Mouse (Mus musculus) telencephalon, adult 2 months (tissue): ENCODE data around the gene 1600002K03Rik.

ENCODE experiments used
- DNase-seq: peaks from one replicate; pipeline ENCODE4 v3.0.0-alpha.2; 2011; ENCODE audit warnings: low read depth, low spot score

The 1600002K03Rik gene

DNA sequence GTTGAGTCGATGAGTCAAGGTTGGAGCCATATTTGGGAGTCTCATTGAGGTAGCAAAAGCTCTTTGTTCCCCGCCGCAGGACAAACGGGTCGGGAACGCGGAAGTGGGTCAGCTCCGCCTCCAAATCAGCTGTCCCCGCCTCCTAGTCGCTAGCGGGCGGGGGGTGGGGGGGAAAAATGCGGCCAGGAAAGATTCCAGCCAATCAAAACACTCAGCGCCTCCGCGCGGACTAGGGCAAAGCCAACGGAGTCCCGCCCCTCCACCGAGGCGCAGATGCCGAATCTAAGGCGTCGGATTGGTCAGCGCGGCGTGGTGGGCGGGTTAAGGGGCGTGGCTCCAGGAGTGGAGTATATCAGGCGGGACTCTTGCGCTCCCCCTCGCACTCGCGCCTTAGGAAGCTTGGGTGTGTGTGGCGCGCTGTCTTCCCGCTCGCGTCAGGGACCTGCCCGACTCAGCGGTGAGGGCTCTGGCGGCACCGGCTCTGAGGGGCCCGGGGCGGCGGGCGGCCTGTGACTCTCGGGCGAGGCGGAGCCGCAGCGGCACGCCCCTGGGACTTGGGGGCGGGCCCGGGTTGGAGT, 5.2 kb upstream of the 1600002K03Rik start:
- DNase-seq: peak; percentile 98

DNA sequence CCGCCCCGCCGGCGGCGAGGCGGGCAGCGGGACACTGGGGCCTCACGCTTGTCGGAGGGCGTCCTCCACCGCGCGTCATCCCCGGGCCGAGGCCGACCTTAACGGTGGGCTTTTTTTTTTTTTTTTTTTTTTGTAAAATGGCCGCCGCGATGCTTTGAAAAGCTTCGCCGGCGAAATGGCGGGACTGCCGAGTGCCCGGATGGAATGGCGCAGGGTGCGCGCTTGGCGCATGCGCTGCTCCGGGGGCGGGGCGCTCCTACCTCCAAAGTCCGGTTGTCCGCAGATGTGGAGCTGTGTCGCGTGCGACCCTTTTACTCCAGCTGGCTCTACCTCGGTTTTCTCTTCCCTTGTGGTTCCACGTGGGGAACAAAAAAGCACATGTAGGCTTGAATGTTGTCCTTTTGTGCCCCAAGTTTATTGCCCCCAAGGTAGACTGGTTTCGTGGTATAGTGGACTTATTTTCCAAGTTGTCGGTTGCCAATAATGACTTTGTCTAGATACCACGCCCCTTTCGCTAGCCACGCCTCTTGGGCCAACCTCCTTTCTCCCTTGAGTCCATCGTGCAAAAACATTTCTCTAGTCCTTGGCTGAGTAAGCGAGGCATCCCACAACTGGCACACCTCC, 4.6 kb upstream of the 1600002K03Rik start:
- no peak for DNase-seq

- no peak for DNase-seq
Observed at GRCm38 (mm10) chr10:80169070-80169469, 3.7 kb upstream of the 1600002K03Rik start.

GRCm38 (mm10) chr10:80169651-80170050, 3.1 kb upstream of the 1600002K03Rik start:
- DNase-seq: no peak

DNA sequence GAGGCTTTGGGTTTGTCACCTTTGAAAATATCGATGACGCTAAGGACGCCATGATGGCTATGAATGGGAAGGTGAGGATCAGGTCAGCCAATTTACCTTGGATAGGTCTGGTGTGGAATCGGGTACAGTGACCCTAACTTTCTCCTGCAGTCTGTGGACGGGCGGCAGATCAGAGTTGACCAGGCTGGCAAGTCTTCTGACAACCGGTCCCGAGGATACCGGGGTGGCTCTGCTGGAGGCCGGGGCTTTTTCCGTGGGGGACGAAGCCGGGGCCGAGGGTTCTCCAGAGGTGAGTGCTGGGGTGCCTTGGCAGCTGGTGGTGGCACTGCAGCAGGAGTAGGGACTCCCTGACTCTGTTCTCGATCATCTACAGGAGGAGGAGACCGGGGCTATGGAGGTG, 2.7 kb upstream of the 1600002K03Rik start:
- DNase-seq: no peak

DNA sequence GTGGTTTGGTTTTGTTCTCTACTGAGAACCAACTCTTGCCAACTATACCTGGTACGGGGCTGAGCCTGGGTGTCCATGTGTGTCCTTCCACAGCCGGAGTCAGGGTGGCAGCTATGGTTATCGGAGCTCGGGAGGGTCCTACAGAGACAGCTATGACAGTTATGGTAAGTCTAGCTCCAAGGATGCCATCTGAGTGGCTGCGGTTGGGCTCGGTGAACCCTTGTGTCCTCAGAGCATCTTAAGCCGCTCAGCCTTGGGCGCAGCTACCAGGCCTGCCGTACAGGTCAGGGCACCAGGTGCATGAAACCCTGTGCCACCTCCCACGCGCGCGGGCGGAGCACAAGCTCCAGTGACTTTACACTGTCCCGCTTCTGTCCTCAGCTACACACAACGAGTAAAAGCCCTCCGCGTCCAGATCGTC, 2.1 kb upstream of the 1600002K03Rik start:
- DNase-seq: no peak

DNA sequence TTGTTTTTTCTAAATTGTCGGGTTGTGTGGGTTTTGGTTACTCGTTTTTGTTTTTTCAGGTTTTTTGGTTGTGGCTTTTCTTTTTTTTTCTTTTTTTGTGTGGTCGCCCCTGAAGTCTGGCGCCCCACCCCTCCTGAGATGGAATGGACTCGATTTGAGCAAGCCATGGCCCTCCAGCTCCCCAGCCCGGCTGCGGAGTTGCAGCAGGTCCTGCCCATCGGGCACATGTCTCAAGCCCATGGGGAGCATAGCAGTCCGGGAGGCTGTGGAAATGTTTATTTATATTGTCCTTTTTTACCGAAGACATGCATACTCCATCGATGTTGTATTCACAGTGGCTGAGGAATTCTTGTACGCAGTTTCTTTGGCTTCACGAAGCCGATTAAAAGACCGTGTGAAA, 1.5 kb upstream of the 1600002K03Rik start:
- DNase-seq: no peak

GRCm38 (mm10) chr10:80171760-80172526, 801 bp upstream of the 1600002K03Rik start:
- DNase-seq: no peak

- no peak for DNase-seq
Observed at GRCm38 (mm10) chr10:80173358-80173757, 614 bp downstream of the 1600002K03Rik start.

- DNase-seq: no peak
Observed at GRCm38 (mm10) chr10:80173955-80174640, 1.4 kb downstream of the 1600002K03Rik start.

- DNase-seq: no peak
Observed at GRCm38 (mm10) chr10:80174705-80175104, 2.0 kb downstream of the 1600002K03Rik start.

DNA sequence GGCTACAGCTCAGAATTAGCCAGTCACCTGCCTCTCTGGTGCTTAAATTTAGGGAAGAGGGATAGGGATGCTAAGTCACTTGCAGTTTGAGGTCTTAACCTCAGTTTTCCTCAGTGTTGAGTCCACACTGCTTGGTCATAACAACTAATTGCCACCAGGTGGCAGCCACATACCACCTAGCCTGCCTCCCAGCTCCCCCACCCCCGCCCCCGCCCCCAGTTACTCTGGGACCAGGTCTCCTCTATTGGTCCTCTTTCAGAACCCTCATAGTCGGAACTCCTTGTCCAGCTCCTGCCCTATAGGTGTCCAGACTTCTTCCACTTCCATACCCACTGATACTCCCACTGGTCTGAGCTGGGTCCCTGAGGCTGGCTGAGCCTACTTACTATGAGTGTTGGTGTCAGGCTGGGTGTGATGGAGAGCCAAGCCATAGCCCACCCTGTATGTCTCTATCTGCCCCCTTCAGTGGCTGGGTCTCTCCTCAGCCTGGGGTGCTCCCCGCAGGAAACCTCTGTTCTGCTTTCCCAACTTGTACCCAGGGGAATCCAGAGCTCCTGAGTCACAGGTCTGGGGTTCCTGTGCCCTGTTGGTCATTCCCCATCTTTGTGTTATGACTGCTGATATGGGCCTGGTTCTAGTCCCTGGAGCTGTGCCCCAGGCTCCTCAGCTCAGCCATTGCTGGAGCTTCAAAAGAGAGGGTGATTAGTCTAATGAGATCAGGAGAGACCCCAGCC, 3.0 kb downstream of the 1600002K03Rik start:
- no peak for DNase-seq

- no peak for DNase-seq
Observed at GRCm38 (mm10) chr10:80176270-80176834, 3.6 kb downstream of the 1600002K03Rik start.

GRCm38 (mm10) chr10:80177441-80178279, 4.9 kb downstream of the 1600002K03Rik start:
- no peak for DNase-seq

DNA sequence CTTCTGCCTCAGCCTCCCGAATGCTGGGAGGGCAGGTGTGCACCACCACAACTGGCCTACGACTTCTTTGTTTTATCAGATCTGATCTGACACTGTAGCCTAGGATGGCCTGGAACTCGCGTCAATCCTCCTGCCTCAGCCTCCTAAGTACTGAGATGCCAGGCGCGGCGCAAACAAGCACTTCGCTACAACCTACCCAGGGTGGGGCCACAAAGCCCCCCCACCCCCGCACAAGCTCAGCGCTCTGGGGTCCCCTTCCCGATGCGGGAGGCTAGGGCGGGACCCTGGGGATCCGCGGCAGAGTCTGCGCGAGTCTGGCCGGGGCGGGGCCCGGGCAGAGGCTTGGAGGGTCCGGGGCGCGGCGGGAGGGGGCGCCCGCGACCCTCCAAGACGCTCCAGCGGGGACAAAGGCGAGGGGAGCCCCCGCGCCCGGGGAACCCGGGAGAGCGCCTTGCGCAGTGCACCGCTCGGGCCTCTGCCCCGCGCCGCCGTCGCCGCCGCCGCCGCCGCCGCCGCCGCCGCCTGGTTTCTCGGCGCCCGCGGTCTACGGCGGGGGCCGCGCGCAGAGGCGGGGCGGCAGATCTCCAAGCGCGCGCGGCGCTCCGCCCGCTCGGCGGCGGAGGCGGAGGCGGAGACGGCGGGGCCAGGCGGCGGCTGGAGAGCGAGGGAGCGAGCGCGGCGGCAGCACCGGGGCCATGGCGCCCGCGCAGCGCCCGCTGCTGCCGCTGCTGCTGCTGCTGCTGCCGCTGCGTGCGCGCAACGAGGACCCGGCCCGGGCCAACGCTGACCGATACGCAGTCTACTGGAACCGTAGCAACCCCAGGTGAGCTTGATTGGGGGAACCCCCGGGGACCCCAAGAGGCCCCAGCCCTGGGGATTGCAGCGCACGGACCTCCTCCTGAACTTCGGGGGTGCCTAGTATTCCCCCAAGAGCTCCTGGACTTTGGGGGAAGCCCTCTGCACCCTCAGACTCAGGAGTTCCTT, 6.6 kb downstream of the 1600002K03Rik start, which contains the start of gene Efna2:
Gene Efna2, plus strand, starts transcription at position 415 of the 984 bp plus-strand sequence.
- no peak for DNase-seq

- no peak for DNase-seq
Observed at GRCm38 (mm10) chr10:80180288-80180687, 7.5 kb downstream of the 1600002K03Rik start.

DNA sequence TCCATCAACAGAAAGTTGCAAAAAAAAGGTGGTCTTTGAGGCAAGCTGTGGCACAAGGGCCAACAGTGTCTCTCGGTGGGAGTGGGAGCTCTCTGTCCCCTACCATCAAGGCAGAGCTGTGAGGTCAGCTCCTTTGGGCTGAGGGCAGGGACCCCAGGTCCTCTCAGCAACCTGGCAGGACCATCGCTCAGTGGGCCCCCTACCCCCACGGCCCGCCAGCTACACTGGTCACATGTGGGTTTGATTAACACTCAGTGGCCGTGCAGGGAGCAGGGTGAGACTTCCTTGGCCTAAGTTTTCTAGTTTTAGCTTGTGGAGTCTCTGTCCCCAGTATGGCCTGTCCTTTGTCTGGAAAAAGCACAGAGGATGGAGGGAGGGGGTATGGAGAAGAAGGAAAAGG, 8.1 kb downstream of the 1600002K03Rik start:
- no peak for DNase-seq

GRCm38 (mm10) chr10:80182547-80182946, 9.8 kb downstream of the 1600002K03Rik start:
- DNase-seq: no peak

DNA sequence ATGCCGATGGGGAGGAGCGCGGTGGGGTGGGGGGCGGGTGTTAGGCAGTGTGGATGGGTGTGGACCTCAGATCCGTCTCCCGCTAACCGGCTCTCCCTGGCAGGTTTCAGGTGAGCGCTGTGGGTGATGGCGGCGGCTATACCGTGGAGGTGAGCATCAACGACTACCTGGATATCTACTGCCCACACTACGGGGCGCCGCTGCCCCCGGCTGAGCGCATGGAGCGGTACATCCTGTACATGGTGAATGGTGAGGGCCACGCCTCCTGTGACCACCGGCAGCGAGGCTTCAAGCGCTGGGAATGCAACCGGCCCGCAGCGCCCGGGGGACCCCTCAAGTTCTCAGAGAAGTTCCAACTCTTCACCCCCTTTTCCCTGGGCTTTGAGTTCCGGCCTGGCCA, 13.9 kb downstream of the 1600002K03Rik start:
- no peak for DNase-seq
